Mouse (Mus musculus) small intestine, adult 2 months (tissue): ENCODE results near the gene Trappc12.

ENCODE experiments used
- CTCF ChIP-seq: fragments of 200-500 bp; IDR thresholded peaks from 2 replicates; pipeline ENCODE4 v1.5.1; 2012; ENCODE audit warnings: low read depth, mild to moderate bottlenecking, control low read depth, inconsistent platforms, low read length, moderate library complexity, mixed read lengths; ENCODE audit not compliant: insufficient replicate concordance, insufficient read length; ENCODE audit errors: extremely low read depth
- POLR2A ChIP-seq: fragments of 200-500 bp; IDR thresholded peaks from 2 replicates; pipeline ENCODE4 v1.6.1; 2012; ENCODE audit warnings: low read depth, mild to moderate bottlenecking, control low read depth, inconsistent platforms, low read length, moderate library complexity

DNA sequence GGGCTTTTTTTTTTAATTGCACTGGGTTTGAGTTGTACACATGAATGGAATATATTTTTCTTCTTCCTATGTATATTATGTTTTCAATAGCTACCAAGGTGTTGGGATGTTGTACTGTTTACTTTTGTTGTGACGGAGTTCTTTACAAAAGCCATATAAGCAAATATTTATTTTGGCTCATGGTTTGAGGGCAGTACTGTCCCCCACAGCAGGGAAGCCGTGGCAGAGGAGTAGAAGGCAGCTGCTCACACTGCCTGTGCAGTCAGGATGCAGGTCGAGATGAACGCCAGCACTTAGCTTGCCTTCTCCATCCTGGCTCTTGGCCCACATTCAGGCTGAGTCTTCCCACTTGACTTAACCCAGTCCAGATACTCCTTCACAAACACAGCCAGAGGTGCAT, 83.5 kb downstream of the Trappc12 start:
- no peak for TF ChIP-seq CTCF
- no peak for TF ChIP-seq POLR2A
